Mouse (Mus musculus): ENCODE data around the gene Cacna1c. TPM values are rescaled to one million over a fixed set of nuclear protein-coding genes. Genes with fewer than 3 reads are reported as not detected.

Cacna1c gene
- polyA plus RNA-seq, 1 experiment from 2014 or later, result 2.3 TPM

DNA sequence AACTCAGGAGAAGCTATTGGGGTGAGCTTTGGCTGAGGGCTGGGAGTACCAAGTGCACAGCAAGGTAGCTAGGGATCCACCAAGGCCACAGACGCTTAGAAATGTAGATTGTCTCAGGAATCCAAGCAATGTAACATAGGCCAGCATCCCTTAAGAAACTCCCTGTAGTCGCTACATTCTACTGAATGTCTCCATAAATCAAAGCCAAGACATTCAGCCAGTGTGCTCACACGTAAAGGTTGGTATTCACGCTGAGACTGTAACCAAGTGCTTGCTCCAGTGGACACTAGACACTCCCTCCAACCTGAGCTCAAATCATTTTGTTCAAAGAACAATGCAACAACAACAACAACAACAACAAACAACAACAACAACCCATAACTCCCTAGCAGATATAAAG is 368.0 kb downstream of the Cacna1c start:
- 74% methylated on average over 4 of the region's 4 CpGs for WGBS
- Histone ChIP-seq H3K36me3 (ENCODE audit: control insufficient read depth, insufficient read depth, low read length) (no peaks in the 10 kb centered on the region), H3K4me3 (ENCODE audit: low read depth, low read length) (no peak overlapping the region), H3K27me3 (replicated peaks; ENCODE audit: control insufficient read depth, insufficient read depth, low read length) (no peaks in the 10 kb centered on the region; the same call in 1 of the 2 replicates), H3K27ac (ENCODE audit: low read depth, low read length) (no peak overlapping the region), H3K9me3 (ENCODE audit: control insufficient read depth, low read length) (no peaks in the 10 kb centered on the region), H3K4me1 (replicated peaks; ENCODE audit: control insufficient read depth, insufficient read depth, low read length) (peaks cover 17% of the 10 kb centered on the region), H3K4me2 (no peak overlapping the region), H3K9ac (ENCODE audit: low read depth, low read length) (no peak overlapping the region)
- DNase-seq (ENCODE audit: low spot score), result no peak
- no peak for ATAC-seq (replicated peaks; ENCODE audit: low FRiP score)

DNA sequence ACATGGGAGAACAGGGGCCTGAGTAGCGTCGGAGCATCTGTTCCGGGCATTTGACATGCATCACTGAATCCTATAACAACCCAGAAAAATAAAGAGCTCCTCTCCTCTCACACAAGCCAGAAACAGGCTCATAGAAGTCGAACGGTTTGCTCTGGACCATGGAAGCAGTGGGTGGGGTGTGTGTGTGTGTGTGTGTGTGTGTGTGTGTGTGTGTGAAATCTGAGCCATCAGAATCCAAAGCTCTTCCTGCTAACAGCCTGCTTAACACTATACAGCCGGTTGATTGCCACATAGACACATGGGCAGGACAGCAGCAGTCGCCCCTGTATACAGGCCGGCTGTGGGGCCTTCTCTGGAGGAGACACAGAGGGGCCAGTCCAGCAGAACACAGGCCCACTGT is 368.7 kb downstream of the Cacna1c start:
- Histone ChIP-seq H3K27ac (ENCODE audit: low read depth, low read length) (no peak overlapping the region), H3K36me3 (ENCODE audit: control insufficient read depth, insufficient read depth, low read length) (no peaks in the 10 kb centered on the region), H3K9me3 (ENCODE audit: control insufficient read depth, low read length) (no peaks in the 10 kb centered on the region), H3K4me1 (replicated peaks; ENCODE audit: control insufficient read depth, insufficient read depth, low read length) (peaks cover 14% of the 10 kb centered on the region), H3K4me2 (no peak overlapping the region), H3K9ac (ENCODE audit: low read depth, low read length) (no peak overlapping the region), H3K4me3 (ENCODE audit: low read depth, low read length) (no peak overlapping the region), H3K27me3 (replicated peaks; ENCODE audit: control insufficient read depth, insufficient read depth, low read length) (no peaks in the 10 kb centered on the region; the same call in 1 of the 2 replicates)
- no peak for ATAC-seq (replicated peaks; ENCODE audit: low FRiP score)
- WGBS, result 81% methylated on average over 8 of the region's 8 CpGs
- no peak for DNase-seq (ENCODE audit: low spot score)

DNA sequence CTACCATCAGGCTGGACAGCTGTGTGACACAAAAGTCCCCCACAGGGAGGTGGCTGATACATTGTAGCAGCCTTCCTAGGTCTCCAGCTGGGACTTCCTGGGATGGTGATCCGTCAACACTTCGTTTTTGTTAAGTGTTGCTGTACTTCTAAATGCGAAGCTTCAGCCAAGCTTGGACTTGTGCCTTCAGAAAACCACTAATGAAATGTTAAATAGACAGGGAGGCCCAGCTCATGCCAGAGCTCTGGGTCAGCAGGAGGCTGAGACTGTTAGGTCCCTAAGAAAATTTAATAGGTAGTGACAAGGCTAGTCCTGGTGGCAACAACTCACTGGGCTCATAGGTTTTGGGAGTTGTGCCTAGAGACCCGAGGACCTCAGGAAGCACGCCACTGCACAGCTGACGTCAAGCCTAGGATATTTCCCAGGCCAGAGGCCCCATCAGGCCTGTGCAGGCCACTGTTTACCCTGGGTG is 370.8 kb downstream of the Cacna1c start:
- H3K27me3 ChIP-seq (replicated peaks; ENCODE audit: control insufficient read depth, insufficient read depth, low read length), result no peaks in the 10 kb centered on the region; the same call in 1 of the 2 replicates
- H3K27ac ChIP-seq (ENCODE audit: low read depth, low read length), result no peak overlapping the region
- H3K4me2 ChIP-seq, result no peak overlapping the region
- H3K9ac ChIP-seq (ENCODE audit: low read depth, low read length), result no peak overlapping the region
- ATAC-seq (replicated peaks; ENCODE audit: low FRiP score) (no peak), DNase-seq (ENCODE audit: low spot score) (no peak)
- H3K9me3 ChIP-seq (ENCODE audit: control insufficient read depth, low read length), result no peaks in the 10 kb centered on the region
- H3K4me1 ChIP-seq (replicated peaks; ENCODE audit: control insufficient read depth, insufficient read depth, low read length), result peaks cover under 1% of the 10 kb centered on the region; the same call in 1 of the 2 replicates
- H3K4me3 ChIP-seq (ENCODE audit: low read depth, low read length), result no peak overlapping the region
- H3K36me3 ChIP-seq (ENCODE audit: control insufficient read depth, insufficient read depth, low read length), result no peaks in the 10 kb centered on the region
- whole genome bisulfite sequencing, result 71% methylated on average over 6 of the region's 6 CpGs

DNA sequence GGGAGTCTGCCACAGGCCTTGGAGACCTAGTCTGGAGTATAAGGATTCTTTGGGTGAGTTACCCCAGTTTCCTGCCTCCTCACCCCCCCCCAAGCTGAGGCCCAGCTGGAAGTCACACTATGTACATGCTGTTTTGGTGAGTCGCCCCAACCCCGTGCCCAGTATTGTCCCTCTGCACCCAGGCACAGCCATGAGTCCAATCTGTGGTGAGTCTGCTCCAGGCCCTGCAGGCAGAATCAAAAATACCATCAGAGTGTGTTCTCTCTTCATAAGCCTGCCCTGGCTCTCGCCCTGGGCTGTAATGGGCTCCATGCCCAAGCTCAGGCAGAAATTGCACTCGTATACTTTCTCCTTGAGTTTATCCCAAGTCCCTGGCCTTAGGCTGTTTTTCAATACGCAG is 374.7 kb downstream of the Cacna1c start:
- no peak overlapping the region for H3K4me3 ChIP-seq (ENCODE audit: low read depth, low read length)
- no peaks in the 10 kb centered on the region for H3K36me3 ChIP-seq (ENCODE audit: control insufficient read depth, insufficient read depth, low read length)
- no peaks in the 10 kb centered on the region; the same call in 1 of the 2 replicates for H3K27me3 ChIP-seq (replicated peaks; ENCODE audit: control insufficient read depth, insufficient read depth, low read length)
- DNase-seq (ENCODE audit: low spot score), result no peak
- 85% methylated on average over 5 of the region's 5 CpGs for WGBS
- H3K9ac ChIP-seq (ENCODE audit: low read depth, low read length), result no peak overlapping the region
- no peaks in the 10 kb centered on the region for H3K4me1 ChIP-seq (replicated peaks; ENCODE audit: control insufficient read depth, insufficient read depth, low read length)
- no peak overlapping the region for H3K27ac ChIP-seq (ENCODE audit: low read depth, low read length)
- no peaks in the 10 kb centered on the region for H3K9me3 ChIP-seq (ENCODE audit: control insufficient read depth, low read length)
- ATAC-seq (replicated peaks; ENCODE audit: low FRiP score), result no peak
- no peak overlapping the region for H3K4me2 ChIP-seq

DNA sequence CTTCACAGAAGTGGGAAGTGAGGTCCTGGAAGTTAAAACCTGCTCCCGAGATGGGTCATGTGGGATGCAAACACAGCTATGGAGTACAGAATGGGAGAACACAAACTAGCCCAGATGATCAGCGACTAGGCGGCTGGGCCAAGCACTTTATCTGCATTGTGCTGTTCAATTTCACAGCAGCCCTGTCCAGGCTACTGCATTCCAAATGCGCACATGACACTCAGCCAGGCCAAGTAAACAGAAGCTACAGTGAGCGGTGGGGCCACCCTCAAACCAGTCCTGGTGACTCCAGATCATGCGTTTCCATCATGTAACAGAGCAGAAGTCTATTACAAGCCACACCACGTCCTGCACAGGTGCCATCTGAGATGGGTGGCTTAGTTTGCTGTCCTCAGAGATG is 376.6 kb downstream of the Cacna1c start:
- H3K9ac ChIP-seq (ENCODE audit: low read depth, low read length), result no peak overlapping the region
- 65% methylated on average over 7 of the region's 7 CpGs for WGBS
- no peak overlapping the region for H3K4me2 ChIP-seq
- H3K36me3 ChIP-seq (ENCODE audit: control insufficient read depth, insufficient read depth, low read length), result no peaks in the 10 kb centered on the region
- no peak for ATAC-seq (replicated peaks; ENCODE audit: low FRiP score)
- no peaks in the 10 kb centered on the region for H3K4me1 ChIP-seq (replicated peaks; ENCODE audit: control insufficient read depth, insufficient read depth, low read length)
- no peak overlapping the region for H3K27ac ChIP-seq (ENCODE audit: low read depth, low read length)
- no peaks in the 10 kb centered on the region for H3K9me3 ChIP-seq (ENCODE audit: control insufficient read depth, low read length)
- DNase-seq (ENCODE audit: low spot score), result no peak
- H3K4me3 ChIP-seq (ENCODE audit: low read depth, low read length), result no peak overlapping the region
- no peaks in the 10 kb centered on the region for H3K27me3 ChIP-seq (replicated peaks; ENCODE audit: control insufficient read depth, insufficient read depth, low read length)

DNA sequence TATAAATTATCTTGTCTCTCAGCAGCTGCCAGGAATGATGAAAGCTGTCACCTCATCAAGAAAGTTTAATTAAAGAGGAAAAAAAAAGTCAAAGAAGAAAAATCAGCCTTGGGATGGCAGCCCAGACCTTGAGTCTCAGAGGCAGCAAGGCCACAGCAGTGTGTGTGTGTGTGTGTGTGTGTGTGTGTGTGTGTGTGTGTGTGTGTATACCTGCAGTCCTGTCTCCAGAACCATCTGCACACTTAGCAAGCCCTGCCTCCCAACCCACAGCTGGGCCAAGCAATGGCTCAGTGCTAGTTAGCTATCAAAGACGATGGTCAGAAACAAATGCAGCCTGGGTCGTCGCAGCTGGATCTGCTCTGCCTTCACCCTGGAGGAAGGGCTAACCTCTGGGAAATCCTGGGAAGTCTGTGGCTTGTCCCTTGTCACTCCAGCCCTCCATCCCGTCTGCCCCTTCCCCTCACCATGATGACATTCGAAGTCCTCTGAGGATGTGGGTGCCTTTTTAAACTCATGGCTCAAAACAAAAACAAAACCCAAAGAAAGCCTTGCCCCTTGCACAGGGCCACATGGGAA is 378.2 kb downstream of the Cacna1c start:
- Histone ChIP-seq H3K4me2 (no peak overlapping the region), H3K9me3 (ENCODE audit: control insufficient read depth, low read length) (no peaks in the 10 kb centered on the region), H3K36me3 (ENCODE audit: control insufficient read depth, insufficient read depth, low read length) (no peaks in the 10 kb centered on the region), H3K4me1 (replicated peaks; ENCODE audit: control insufficient read depth, insufficient read depth, low read length) (no peaks in the 10 kb centered on the region), H3K9ac (ENCODE audit: low read depth, low read length) (no peak overlapping the region), H3K27ac (ENCODE audit: low read depth, low read length) (no peak overlapping the region), H3K27me3 (replicated peaks; ENCODE audit: control insufficient read depth, insufficient read depth, low read length) (0 out of 2 replicates have a peak, but pooled peaks cover 2% of the 10 kb centered on the region), H3K4me3 (ENCODE audit: low read depth, low read length) (no peak overlapping the region)
- DNase-seq (ENCODE audit: low spot score), result no peak
- 66% methylated on average over 5 of the region's 5 CpGs for WGBS
- ATAC-seq (replicated peaks; ENCODE audit: low FRiP score), result no peak

DNA sequence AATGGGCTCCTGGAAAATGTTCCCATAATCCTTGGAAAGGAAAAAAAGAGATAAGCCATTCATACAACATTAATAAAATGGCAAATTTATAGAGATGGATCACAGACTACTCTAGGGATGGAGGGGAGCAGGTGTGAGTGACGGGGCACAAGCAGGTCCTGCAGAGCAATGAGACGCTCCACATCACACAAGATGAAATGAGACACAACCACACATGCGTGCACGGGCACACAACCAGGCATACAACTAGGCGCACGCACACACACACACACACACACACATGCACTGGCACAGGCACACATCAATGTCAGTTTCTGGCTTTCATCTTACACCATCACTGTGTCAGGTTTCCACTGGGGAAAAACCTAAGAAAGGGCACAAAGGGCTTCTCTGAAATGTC is 380.0 kb downstream of the Cacna1c start:
- Histone ChIP-seq H3K36me3 (ENCODE audit: control insufficient read depth, insufficient read depth, low read length) (no peaks in the 10 kb centered on the region), H3K27ac (ENCODE audit: low read depth, low read length) (no peak overlapping the region), H3K9ac (ENCODE audit: low read depth, low read length) (no peak overlapping the region), H3K4me1 (replicated peaks; ENCODE audit: control insufficient read depth, insufficient read depth, low read length) (no peaks in the 10 kb centered on the region), H3K9me3 (ENCODE audit: control insufficient read depth, low read length) (no peaks in the 10 kb centered on the region), H3K27me3 (replicated peaks; ENCODE audit: control insufficient read depth, insufficient read depth, low read length) (0 out of 2 replicates have a peak, but pooled peaks cover 2% of the 10 kb centered on the region), H3K4me3 (ENCODE audit: low read depth, low read length) (no peak overlapping the region), H3K4me2 (no peak overlapping the region)
- 85% methylated on average over 6 of the region's 6 CpGs for WGBS
- ATAC-seq (replicated peaks; ENCODE audit: low FRiP score), result no peak
- no peak for DNase-seq (ENCODE audit: low spot score)

DNA sequence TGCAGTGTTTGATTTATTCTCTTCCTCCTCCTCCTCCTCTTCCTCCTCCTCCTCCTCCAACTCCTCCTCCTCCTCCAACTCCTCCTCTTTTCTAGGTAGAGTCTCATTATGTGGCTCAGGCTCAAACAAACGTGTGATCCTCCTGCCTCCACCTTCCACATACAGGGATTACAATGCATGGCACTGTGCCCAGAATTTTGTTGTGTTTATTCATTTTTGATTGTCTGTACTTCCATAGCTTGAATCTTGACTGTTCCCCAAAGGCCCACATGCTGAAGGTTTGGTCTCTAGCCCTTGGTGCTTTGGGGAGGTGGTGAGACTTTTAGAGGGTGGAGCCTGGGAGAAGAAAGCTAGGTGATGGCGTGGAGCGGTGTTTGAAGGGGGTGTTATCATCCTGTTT is 383.7 kb downstream of the Cacna1c start:
- H3K36me3 ChIP-seq (ENCODE audit: control insufficient read depth, insufficient read depth, low read length), result no peaks in the 10 kb centered on the region
- 0 out of 2 replicates have a peak, but pooled peaks cover 2% of the 10 kb centered on the region for H3K27me3 ChIP-seq (replicated peaks; ENCODE audit: control insufficient read depth, insufficient read depth, low read length)
- no peak for ATAC-seq (replicated peaks; ENCODE audit: low FRiP score)
- H3K27ac ChIP-seq (ENCODE audit: low read depth, low read length), result no peak overlapping the region
- DNase-seq (ENCODE audit: low spot score), result no peak
- no peak overlapping the region for H3K4me3 ChIP-seq (ENCODE audit: low read depth, low read length)
- H3K9ac ChIP-seq (ENCODE audit: low read depth, low read length), result no peak overlapping the region
- H3K4me2 ChIP-seq, result no peak overlapping the region
- H3K4me1 ChIP-seq (replicated peaks; ENCODE audit: control insufficient read depth, insufficient read depth, low read length), result no peaks in the 10 kb centered on the region; the same call in 1 of the 2 replicates
- 67% methylated on average over 3 of the region's 3 CpGs for WGBS
- no peaks in the 10 kb centered on the region for H3K9me3 ChIP-seq (ENCODE audit: control insufficient read depth, low read length)

DNA sequence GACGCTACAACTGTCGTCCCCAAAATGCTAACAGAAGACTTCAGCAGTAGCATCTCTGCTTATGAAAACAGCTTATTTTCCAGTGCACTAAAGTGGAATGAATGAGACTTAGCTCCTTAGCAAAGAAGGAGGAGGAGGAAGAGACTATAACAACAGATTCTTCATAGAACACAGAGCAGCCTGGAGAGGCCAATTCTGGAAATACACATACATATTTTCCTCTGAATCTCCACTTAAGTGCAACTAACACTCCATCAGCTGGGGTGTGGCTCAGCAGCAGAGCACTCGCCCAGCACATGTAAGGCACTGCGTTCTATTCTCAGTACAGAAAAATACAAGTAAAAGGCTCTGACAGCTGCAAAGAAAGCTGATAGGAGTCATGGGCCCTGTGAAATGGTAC is 384.2 kb downstream of the Cacna1c start:
- Histone ChIP-seq H3K4me3 (ENCODE audit: low read depth, low read length) (no peak overlapping the region), H3K4me2 (no peak overlapping the region), H3K27me3 (replicated peaks; ENCODE audit: control insufficient read depth, insufficient read depth, low read length) (0 out of 2 replicates have a peak, but pooled peaks cover 2% of the 10 kb centered on the region), H3K9me3 (ENCODE audit: control insufficient read depth, low read length) (no peaks in the 10 kb centered on the region), H3K9ac (ENCODE audit: low read depth, low read length) (no peak overlapping the region), H3K36me3 (ENCODE audit: control insufficient read depth, insufficient read depth, low read length) (no peaks in the 10 kb centered on the region), H3K27ac (ENCODE audit: low read depth, low read length) (no peak overlapping the region), H3K4me1 (replicated peaks; ENCODE audit: control insufficient read depth, insufficient read depth, low read length) (no peaks in the 10 kb centered on the region; the same call in 1 of the 2 replicates)
- no peak for DNase-seq (ENCODE audit: low spot score)
- 76% methylated on average over 4 of the region's 4 CpGs for WGBS
- no peak for ATAC-seq (replicated peaks; ENCODE audit: low FRiP score)
